Mouse (Mus musculus): ENCODE data around the gene Atp2b4.

Gene Atp2b4

DNA sequence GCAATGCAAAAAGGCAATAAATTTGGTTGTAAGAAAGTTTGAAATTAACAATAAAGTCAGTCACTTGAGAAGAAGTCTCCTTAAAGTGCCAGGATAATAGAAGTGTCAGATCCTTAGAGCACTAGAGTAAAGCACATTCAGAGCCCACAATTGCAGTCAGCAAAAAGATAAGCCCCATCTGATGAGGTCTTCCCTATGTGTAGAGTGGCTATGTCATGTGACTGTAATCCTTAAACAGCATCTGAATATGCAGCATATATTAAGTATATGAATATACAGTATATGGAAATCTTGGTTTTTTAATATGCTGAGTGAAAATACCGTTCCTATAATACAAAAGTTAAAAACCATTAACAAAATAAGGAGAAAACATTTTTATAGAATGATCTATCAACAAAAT is 147.8 kb downstream of the Atp2b4 start:
- no peak for DNase-seq (ENCODE audit: low spot score in 2 of 2)

DNA sequence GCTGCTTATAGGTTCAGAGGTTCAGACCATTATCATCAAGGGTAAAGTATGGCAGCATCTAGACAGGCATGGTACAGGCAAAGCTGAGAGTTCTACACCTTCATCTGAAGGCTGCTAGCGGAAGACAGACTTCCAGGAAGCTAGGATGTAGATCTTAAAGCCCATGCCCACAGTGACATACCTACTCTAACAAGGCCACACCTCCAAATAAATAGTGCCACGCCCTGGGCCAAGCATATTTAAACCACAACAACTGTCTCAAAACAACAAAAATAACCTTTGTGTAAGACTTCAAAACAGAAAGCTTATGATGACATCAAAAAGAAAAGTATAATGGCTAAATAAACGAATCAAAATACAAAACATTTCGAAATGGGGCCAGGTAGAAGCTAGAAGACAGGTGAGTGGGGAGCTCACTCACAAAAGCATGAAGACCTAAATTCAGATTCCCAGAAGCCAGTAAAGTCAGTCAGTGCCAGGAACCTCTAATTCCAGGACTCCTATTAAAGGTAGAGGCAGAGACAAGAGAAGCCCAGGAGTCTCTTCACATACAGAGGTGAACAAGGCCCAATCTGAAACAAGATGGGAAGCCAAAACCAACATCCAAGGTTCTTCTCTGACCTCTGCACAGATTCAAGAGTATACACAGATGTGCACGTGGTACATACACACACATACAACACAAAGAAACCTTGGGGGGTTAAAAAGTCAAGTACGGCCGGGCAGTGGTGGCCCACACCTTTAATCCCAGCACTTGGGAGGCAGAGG is 150.4 kb downstream of the Atp2b4 start:
- DNase-seq (ENCODE audit: low spot score in 2 of 2): no peak

All from urinary bladder, postnatal 36 days (tissue).